Mouse (Mus musculus): ENCODE measurements at regions not wholly inside any gene's neighbourhood (a gene's known extent, or its start where the extent isn't known, plus 50 kb on each side); places are given as distances from the start of the nearest gene placed in this dataset.

- Histone ChIP-seq H3K27me3 (no peaks in the 10 kb centered on the region), H3K9ac (no peak overlapping the region), H3K4me2 (no peak overlapping the region), H3K36me3 (no peaks in the 10 kb centered on the region), H3K27ac (no peak overlapping the region), H3K9me3 (replicated peaks) (no peaks in the 10 kb centered on the region), H3K4me1 (no peaks in the 10 kb centered on the region), H3K4me3 (replicated peaks) (no peak overlapping the region)
- no peak for ATAC-seq (replicated peaks; ENCODE audit: low FRiP score)
Measured at GRCm38 (mm10) chr2:81089121-81089520, 472.1 kb downstream of the Nup35 start.

DNA sequence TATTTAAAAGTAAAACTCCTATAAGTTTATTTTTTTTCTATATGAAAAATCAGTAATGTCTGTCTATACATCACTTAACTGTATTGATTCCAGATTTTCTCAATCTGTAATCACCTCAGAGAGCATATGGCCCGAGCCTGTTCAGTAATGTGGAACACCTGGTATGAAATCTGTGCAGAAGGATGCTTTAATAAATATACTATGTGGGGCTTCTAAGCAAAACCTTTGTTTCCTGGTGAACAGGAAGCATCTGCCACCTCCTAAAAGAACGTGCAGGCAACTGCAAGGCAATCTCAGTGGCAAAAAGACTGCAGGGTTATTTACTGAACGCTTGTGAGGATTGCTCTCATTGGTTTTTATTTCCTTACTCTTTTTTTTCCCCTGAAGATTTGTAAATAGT lies 488.8 kb downstream of the Nup35 start:
- H3K27me3 ChIP-seq: no peaks in the 10 kb centered on the region
- no peak overlapping the region for H3K9ac ChIP-seq
- no peak overlapping the region for H3K4me3 ChIP-seq (replicated peaks)
- H3K27ac ChIP-seq: no peak overlapping the region
- ATAC-seq (replicated peaks; ENCODE audit: low FRiP score): no peak
- H3K9me3 ChIP-seq (replicated peaks): no peaks in the 10 kb centered on the region
- H3K36me3 ChIP-seq: no peaks in the 10 kb centered on the region
- no peak overlapping the region for H3K4me2 ChIP-seq
- WGBS: 41% methylated on average over 3 of the region's 3 CpGs
- no peaks in the 10 kb centered on the region for H3K4me1 ChIP-seq

DNA sequence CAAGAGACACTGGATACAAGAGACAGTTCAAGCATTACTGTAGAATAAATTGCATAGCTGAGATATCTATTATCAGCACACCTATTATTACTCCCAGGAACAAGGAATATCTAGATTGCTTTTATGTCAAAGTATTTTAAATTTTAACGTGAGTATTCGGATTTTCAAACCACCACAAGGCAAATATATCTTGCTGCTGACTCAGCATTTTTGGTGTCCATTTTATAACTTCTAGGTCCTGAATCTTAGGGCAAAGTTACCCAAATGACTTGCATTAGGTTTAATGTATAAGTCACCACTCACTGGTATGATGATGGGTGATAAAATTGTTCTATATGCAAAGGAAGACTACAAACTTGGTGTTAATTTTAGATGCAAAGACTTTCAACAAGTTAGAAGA lies 501.7 kb downstream of the Nup35 start:
- ATAC-seq (replicated peaks; ENCODE audit: low FRiP score): no peak
- H3K27me3 ChIP-seq: no peaks in the 10 kb centered on the region
- H3K4me2 ChIP-seq: no peak overlapping the region
- no peaks in the 10 kb centered on the region for H3K9me3 ChIP-seq (replicated peaks)
- no peaks in the 10 kb centered on the region for H3K4me1 ChIP-seq
- H3K4me3 ChIP-seq (replicated peaks): no peak overlapping the region
- H3K27ac ChIP-seq: no peak overlapping the region
- H3K9ac ChIP-seq: no peak overlapping the region
- 93% methylated on average over 2 of the region's 2 CpGs for WGBS
- H3K36me3 ChIP-seq: no peaks in the 10 kb centered on the region

- no peak overlapping the region for H3K4me2 ChIP-seq
- no peaks in the 10 kb centered on the region for H3K27me3 ChIP-seq
- 62% methylated on average over 2 of the region's 2 CpGs for whole genome bisulfite sequencing
- no peaks in the 10 kb centered on the region for H3K36me3 ChIP-seq
- no peak overlapping the region for H3K27ac ChIP-seq
- H3K9ac ChIP-seq: no peak overlapping the region
- no peaks in the 10 kb centered on the region for H3K9me3 ChIP-seq (replicated peaks)
- no peak for ATAC-seq (replicated peaks; ENCODE audit: low FRiP score)
- H3K4me1 ChIP-seq: no peaks in the 10 kb centered on the region
- H3K4me3 ChIP-seq (replicated peaks): no peak overlapping the region
Measured at GRCm38 (mm10) chr2:81120460-81121051, 503.5 kb downstream of the Nup35 start.

DNA sequence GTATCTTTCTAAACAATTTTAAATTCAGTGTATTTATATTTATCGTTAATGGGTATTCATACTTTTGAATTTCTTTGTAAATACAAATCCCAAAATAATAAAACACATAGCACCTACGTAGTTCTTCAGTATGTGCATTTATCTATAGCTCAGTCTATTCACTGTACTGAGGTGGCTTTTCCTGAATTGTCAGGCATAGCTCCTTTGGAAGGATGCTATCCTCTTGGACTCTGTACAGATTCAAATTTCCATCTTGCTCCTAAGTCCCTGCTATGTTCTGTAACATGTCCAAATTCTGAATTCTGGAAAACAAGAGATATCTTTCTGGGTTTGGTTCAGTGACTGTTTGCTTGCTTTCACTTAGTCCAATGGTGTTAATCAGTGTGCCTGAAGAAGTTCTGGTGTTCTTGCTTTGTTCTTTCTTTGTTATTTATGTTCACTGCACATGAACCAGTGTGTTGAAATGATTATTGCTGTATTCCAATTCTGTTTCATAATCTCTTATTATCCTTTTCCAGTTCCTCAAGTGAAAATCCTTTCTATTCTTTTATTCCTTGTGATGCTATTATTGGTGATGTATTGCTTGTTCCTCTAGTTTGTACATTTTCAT lies 519.5 kb downstream of the Nup35 start:
- no peaks in the 10 kb centered on the region for H3K27me3 ChIP-seq
- H3K4me1 ChIP-seq: no peaks in the 10 kb centered on the region
- H3K36me3 ChIP-seq: no peaks in the 10 kb centered on the region
- no peak overlapping the region for H3K27ac ChIP-seq
- WGBS: 89% methylated on average over 2 of the region's 2 CpGs
- no peak overlapping the region for H3K4me3 ChIP-seq (replicated peaks)
- no peak for ATAC-seq (replicated peaks; ENCODE audit: low FRiP score)
- H3K9ac ChIP-seq: no peak overlapping the region
- no peaks in the 10 kb centered on the region for H3K9me3 ChIP-seq (replicated peaks)
- H3K4me2 ChIP-seq: no peak overlapping the region

DNA sequence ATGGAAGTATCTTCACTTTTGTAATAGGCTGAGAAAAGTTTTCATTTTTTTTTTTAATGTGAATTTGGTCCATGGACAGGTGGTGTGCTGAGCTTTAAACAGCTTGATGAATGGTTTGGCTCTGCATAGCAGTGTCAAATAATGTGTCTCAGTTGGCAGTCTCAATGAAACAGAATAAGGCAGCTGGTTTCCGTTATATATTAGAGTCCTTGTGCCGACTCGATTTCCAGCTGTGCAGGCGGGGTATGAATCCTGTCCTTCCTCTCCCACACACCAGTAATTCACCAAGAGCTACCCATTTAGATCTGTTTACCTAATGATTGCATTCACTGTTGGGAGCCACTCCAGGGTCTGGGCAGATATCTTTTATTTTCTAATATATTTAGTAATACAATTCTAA lies 526.6 kb downstream of the Nup35 start:
- no peaks in the 10 kb centered on the region for H3K4me1 ChIP-seq
- ATAC-seq (replicated peaks; ENCODE audit: low FRiP score): peak; percentile 87
- H3K36me3 ChIP-seq: no peaks in the 10 kb centered on the region
- H3K27ac ChIP-seq: no peak overlapping the region
- 10% methylated on average over 4 of the region's 4 CpGs for WGBS
- no peaks in the 10 kb centered on the region for H3K27me3 ChIP-seq
- H3K4me3 ChIP-seq (replicated peaks): no peak overlapping the region
- no peaks in the 10 kb centered on the region for H3K9me3 ChIP-seq (replicated peaks)
- H3K9ac ChIP-seq: no peak overlapping the region
- no peak overlapping the region for H3K4me2 ChIP-seq

- Histone ChIP-seq H3K4me1 (no peaks in the 10 kb centered on the region), H3K9me3 (replicated peaks) (no peaks in the 10 kb centered on the region), H3K27ac (no peak overlapping the region), H3K36me3 (no peaks in the 10 kb centered on the region), H3K27me3 (no peaks in the 10 kb centered on the region), H3K9ac (no peak overlapping the region), H3K4me2 (no peak overlapping the region), H3K4me3 (replicated peaks) (no peak overlapping the region)
- ATAC-seq (replicated peaks; ENCODE audit: low FRiP score): no peak
- 94% methylated on average over 1 of the region's 1 CpGs for WGBS
Measured at GRCm38 (mm10) chr2:81146458-81146857, 529.4 kb downstream of the Nup35 start.

DNA sequence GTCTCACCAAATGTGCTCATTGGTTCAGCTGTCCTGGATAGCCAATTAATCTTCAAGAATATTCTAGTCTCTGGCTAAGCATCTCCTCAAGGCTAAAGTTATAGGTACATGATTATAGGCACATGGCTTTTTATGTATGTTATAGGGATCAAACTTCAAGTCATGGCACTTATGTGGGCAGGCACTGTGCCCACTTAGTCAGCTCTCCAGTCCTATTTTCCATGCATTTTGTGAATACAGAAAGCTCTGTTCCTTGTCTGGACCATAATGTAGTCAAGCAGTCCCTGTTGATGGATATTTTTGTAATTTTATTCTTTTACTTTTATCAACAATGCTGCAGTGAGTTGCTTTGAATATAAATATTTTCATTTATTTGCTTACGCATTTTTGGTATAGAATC lies 531.1 kb downstream of the Nup35 start:
- no peaks in the 10 kb centered on the region for H3K36me3 ChIP-seq
- no peaks in the 10 kb centered on the region for H3K9me3 ChIP-seq (replicated peaks)
- 88% methylated on average over 1 of the region's 1 CpGs for WGBS

DNA sequence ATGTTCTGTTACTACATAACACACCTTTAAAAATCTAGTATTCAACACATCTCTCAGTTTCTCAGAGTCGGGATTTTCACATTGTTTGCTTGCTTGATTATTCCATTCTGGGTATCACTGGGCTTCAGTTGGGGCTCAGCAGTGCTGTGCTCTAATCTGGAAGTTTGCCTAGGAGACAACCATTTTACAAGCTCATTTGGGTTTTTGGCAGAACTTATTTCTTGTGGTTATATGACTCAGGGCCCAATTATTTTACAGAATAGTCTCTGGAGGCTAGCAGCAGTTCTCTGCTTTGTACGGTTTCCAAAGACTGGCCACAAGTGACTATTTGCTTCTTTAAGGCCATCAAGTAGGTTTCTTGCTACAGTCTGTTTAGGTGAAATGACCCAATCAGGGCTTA lies 565.4 kb downstream of the Nup35 start:
- Histone ChIP-seq H3K36me3 (no peaks in the 10 kb centered on the region), H3K9me3 (replicated peaks) (no peaks in the 10 kb centered on the region)
- WGBS: 89% methylated on average over 2 of the region's 2 CpGs

More for the DNA sequence above, 531.1 kb downstream of the Nup35 start:
- Histone ChIP-seq H3K4me1 (no peaks in the 10 kb centered on the region), H3K27me3 (no peaks in the 10 kb centered on the region), H3K4me3 (replicated peaks) (no peak overlapping the region), H3K9ac (no peak overlapping the region), H3K27ac (no peak overlapping the region), H3K4me2 (no peak overlapping the region)
- ATAC-seq (replicated peaks; ENCODE audit: low FRiP score): no peak

DNA sequence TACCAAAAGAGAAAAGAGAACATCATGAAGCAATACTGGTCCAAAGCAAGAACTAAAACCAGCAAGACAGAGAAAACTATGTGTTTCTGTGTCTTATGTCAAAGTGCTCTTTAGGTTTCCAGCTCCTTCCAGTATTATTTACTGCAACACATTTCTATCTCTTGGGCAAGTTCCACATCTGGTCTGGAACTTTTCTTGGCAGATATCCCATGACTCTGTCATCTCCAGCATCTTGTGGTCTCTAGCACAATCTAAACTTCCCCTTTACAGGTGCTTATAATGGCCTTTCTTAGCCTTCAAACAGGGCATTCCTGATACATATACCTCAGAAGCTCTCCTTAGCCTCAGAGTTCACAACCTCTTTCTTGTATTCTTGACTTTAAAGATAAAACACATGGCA lies 568.9 kb downstream of the Nup35 start:
- H3K4me2 ChIP-seq: no peak overlapping the region
- H3K36me3 ChIP-seq: no peaks in the 10 kb centered on the region
- no peak for ATAC-seq (replicated peaks; ENCODE audit: low FRiP score)
- no peak overlapping the region for H3K9ac ChIP-seq
- no peaks in the 10 kb centered on the region for H3K9me3 ChIP-seq (replicated peaks)
- no peak overlapping the region for H3K27ac ChIP-seq
- no peaks in the 10 kb centered on the region for H3K27me3 ChIP-seq
- no peak overlapping the region for H3K4me3 ChIP-seq (replicated peaks)
- H3K4me1 ChIP-seq: no peaks in the 10 kb centered on the region

More for the DNA sequence above, 565.4 kb downstream of the Nup35 start:
- no peak overlapping the region for H3K4me3 ChIP-seq (replicated peaks)
- no peaks in the 10 kb centered on the region for H3K27me3 ChIP-seq
- ATAC-seq (replicated peaks; ENCODE audit: low FRiP score): no peak
- no peak overlapping the region for H3K9ac ChIP-seq
- no peak overlapping the region for H3K4me2 ChIP-seq
- H3K27ac ChIP-seq: no peak overlapping the region
- no peaks in the 10 kb centered on the region for H3K4me1 ChIP-seq

GRCm38 (mm10) chr2:81190831-81191230 lies 573.8 kb downstream of the Nup35 start:
- Histone ChIP-seq H3K27ac (no peak overlapping the region), H3K36me3 (no peaks in the 10 kb centered on the region), H3K9me3 (replicated peaks) (no peaks in the 10 kb centered on the region), H3K9ac (no peak overlapping the region), H3K4me2 (no peak overlapping the region), H3K4me3 (replicated peaks) (no peak overlapping the region), H3K4me1 (no peaks in the 10 kb centered on the region), H3K27me3 (no peaks in the 10 kb centered on the region)
- ATAC-seq (replicated peaks; ENCODE audit: low FRiP score): no peak
- 78% methylated on average over 1 of the region's 1 CpGs for WGBS

GRCm38 (mm10) chr2:81200541-81200940 lies 583.5 kb downstream of the Nup35 start:
- Histone ChIP-seq H3K4me3 (replicated peaks) (no peak overlapping the region), H3K9me3 (replicated peaks) (no peaks in the 10 kb centered on the region), H3K36me3 (no peaks in the 10 kb centered on the region), H3K27ac (no peak overlapping the region), H3K4me1 (no peaks in the 10 kb centered on the region), H3K27me3 (no peaks in the 10 kb centered on the region), H3K9ac (no peak overlapping the region), H3K4me2 (no peak overlapping the region)
- no peak for ATAC-seq (replicated peaks; ENCODE audit: low FRiP score)
